Mouse (Mus musculus) CH12.LX (cell line): ENCODE data around the gene D230025D16Rik. TPM values are rescaled to one million over a fixed set of nuclear protein-coding genes. Genes with fewer than 3 reads are reported as not detected.

Experiments used
- DNase-seq: peaks from one replicate; pipeline ENCODE4 v3.0.0-alpha.2; 2013; ENCODE audit errors: extremely low read depth
- H3K27ac ChIP-seq: 2 replicates; pipeline ENCODE4 v1.5.1; 2012; ENCODE audit warnings: low read depth, mild to moderate bottlenecking, control low read depth, moderate library complexity; ENCODE audit not compliant: insufficient read depth
- H3K27me3 ChIP-seq: replicated peaks from 2 replicates; pipeline ENCODE3; 2012; ENCODE audit warnings: inconsistent platforms
- H3K36me3 ChIP-seq, 2 experiments: replicated peaks in 1 of 2; 2 replicates each; pipeline versions ENCODE3 to v1.6.1; 2012; ENCODE audit warnings: inconsistent platforms in 1 of 2, low read length in 1 of 2, mild to moderate bottlenecking in 1 of 2, mixed read lengths in 1 of 2, moderate library complexity in 1 of 2; ENCODE audit not compliant: control insufficient read depth in 1 of 2, insufficient read depth in 1 of 2
- H3K4me1 ChIP-seq, 2 experiments: 2 replicates each; pipeline ENCODE4 v1.6.1; 2012; ENCODE audit warnings: inconsistent platforms in 1 of 2, moderate library complexity in 1 of 2; ENCODE audit not compliant: insufficient read depth in 2 of 2, control insufficient read depth in 1 of 2
- H3K4me2 ChIP-seq: 2 replicates; pipeline ENCODE4 v1.6.1; 2012; ENCODE audit warnings: low read depth, mild to moderate bottlenecking, control low read depth; ENCODE audit not compliant: poor library complexity, insufficient read depth, severe bottlenecking
- H3K4me3 ChIP-seq, 3 experiments: fragments of 150-350 bp in 1 of 3; sonication (generic) in 1 of 3; replicated peaks in 1 of 3; 2 replicates each; pipeline versions ENCODE3 to v1.5.1; 2011 to 2012; ENCODE audit warnings: low read depth in 2 of 3, low read length in 2 of 3, mild to moderate bottlenecking in 2 of 3, moderate library complexity in 2 of 3, control low read depth in 1 of 3, improper control_type of control experiment in 1 of 3, inconsistent platforms in 1 of 3, mixed read lengths in 1 of 3; ENCODE audit not compliant: poor library complexity in 1 of 3
- H3K79me2 ChIP-seq: replicated peaks from 2 replicates; pipeline ENCODE4 v1.6.1; 2012; ENCODE audit warnings: mild to moderate bottlenecking, moderate library complexity; ENCODE audit not compliant: control insufficient read depth, poor library complexity, insufficient read depth, severe bottlenecking; ENCODE audit errors: extremely low read depth
- H3K9ac ChIP-seq: 2 replicates; pipeline ENCODE4 v1.6.1; 2012; ENCODE audit warnings: low read depth, mild to moderate bottlenecking, control low read depth, moderate library complexity; ENCODE audit not compliant: insufficient read depth
- H3K9me3 ChIP-seq: replicated peaks from 2 replicates; pipeline ENCODE3; 2012; ENCODE audit warnings: low read length, inconsistent platforms, mixed read lengths
- BHLHE40 ChIP-seq: IDR thresholded peaks from 2 replicates; pipeline ENCODE4 v1.6.1; 2011; ENCODE audit warnings: mild to moderate bottlenecking, low read depth, low read length, improper control_type of control experiment
- CHD1 ChIP-seq: IDR thresholded peaks from 2 replicates; pipeline ENCODE4 v1.6.1; 2012; ENCODE audit warnings: low read depth, low read length, improper control_type of control experiment, inconsistent platforms
- CTCF ChIP-seq, 2 experiments: IDR thresholded peaks in 1 of 2; conservative IDR thresholded peaks in 1 of 2; 2 replicates each; pipeline ENCODE4 v1.5.1; 2011 to 2012; ENCODE audit warnings: low read depth in 2 of 2, low read length in 2 of 2, improper control_type of control experiment in 1 of 2, inconsistent platforms in 1 of 2, mild to moderate bottlenecking in 1 of 2, moderate library complexity in 1 of 2
- E2F4 ChIP-seq: IDR thresholded peaks from 2 replicates; pipeline ENCODE4 v1.6.1; 2011; ENCODE audit warnings: low read depth, low read length, improper control_type of control experiment; ENCODE audit not compliant: insufficient replicate concordance
- EP300 ChIP-seq: IDR thresholded peaks from 2 replicates; pipeline ENCODE4 v1.6.1; 2011; ENCODE audit warnings: low read length, improper control_type of control experiment
- ETS1 ChIP-seq: conservative IDR thresholded peaks from 2 replicates; pipeline ENCODE4 v1.6.1; 2012; ENCODE audit warnings: low read depth, mild to moderate bottlenecking, inconsistent platforms, low read length, improper control_type of control experiment, moderate library complexity
- GABPA ChIP-seq: IDR thresholded peaks from 2 replicates; pipeline ENCODE4 v1.6.1; 2012; ENCODE audit warnings: low read depth, low read length, improper control_type of control experiment, inconsistent platforms; ENCODE audit not compliant: insufficient replicate concordance
- IRF4 ChIP-seq: IDR thresholded peaks from 2 replicates; pipeline ENCODE4 v1.6.1; 2014; ENCODE audit warnings: low read depth, mild to moderate bottlenecking, inconsistent platforms, low read length, improper control_type of control experiment
- JUN ChIP-seq: IDR thresholded peaks from 2 replicates; pipeline ENCODE4 v1.6.1; 2011; ENCODE audit warnings: low read depth, mild to moderate bottlenecking, low read length, improper control_type of control experiment, moderate library complexity; ENCODE audit not compliant: insufficient read depth
- JUND ChIP-seq: conservative IDR thresholded peaks from 2 replicates; pipeline ENCODE4 v1.6.1; 2011; ENCODE audit warnings: low read depth, low read length, improper control_type of control experiment
- KAT2A ChIP-seq: IDR thresholded peaks from 2 replicates; pipeline ENCODE4 v1.6.1; 2012; ENCODE audit warnings: low read length, improper control_type of control experiment, inconsistent platforms; ENCODE audit not compliant: insufficient replicate concordance
- MAFK ChIP-seq: IDR thresholded peaks from 2 replicates; pipeline ENCODE4 v1.6.1; 2011; ENCODE audit warnings: low read length, improper control_type of control experiment; ENCODE audit not compliant: insufficient replicate concordance
- MAX ChIP-seq: IDR thresholded peaks from 2 replicates; pipeline ENCODE4 v1.6.1; 2011; ENCODE audit warnings: low read length, improper control_type of control experiment
- MAZ ChIP-seq: IDR thresholded peaks from 2 replicates; pipeline ENCODE4 v1.6.1; 2012; ENCODE audit warnings: low read depth, mild to moderate bottlenecking, inconsistent platforms, low read length, improper control_type of control experiment, moderate library complexity
- MXI1 ChIP-seq: IDR thresholded peaks from 2 replicates; pipeline ENCODE4 v1.6.1; 2011; ENCODE audit warnings: mild to moderate bottlenecking, low read depth, low read length, improper control_type of control experiment
- NELFE ChIP-seq: IDR thresholded peaks from 2 replicates; pipeline ENCODE4 v1.6.1; 2011; ENCODE audit warnings: low read depth, low read length, improper control_type of control experiment
- NRF1 ChIP-seq: IDR thresholded peaks from 2 replicates; pipeline ENCODE4 v1.6.1; 2014; ENCODE audit warnings: low read depth, mild to moderate bottlenecking, inconsistent platforms, low read length, improper control_type of control experiment, moderate library complexity
- PAX5 ChIP-seq: IDR thresholded peaks from 2 replicates; pipeline ENCODE4 v1.6.1; 2012; ENCODE audit warnings: low read length, inconsistent platforms, mixed read lengths
- POLR2A ChIP-seq: IDR thresholded peaks from 2 replicates; pipeline ENCODE4 v1.6.1; 2011; ENCODE audit warnings: low read depth, mild to moderate bottlenecking, improper control_type of control experiment, low read length
- POLR2AphosphoS2 ChIP-seq: IDR thresholded peaks from 2 replicates; pipeline ENCODE4 v1.6.1; 2011; ENCODE audit warnings: low read depth, low read length, improper control_type of control experiment
- RAD21 ChIP-seq: IDR thresholded peaks from 2 replicates; pipeline ENCODE4 v1.6.1; 2011; ENCODE audit warnings: low read depth, mild to moderate bottlenecking, low read length, improper control_type of control experiment, moderate library complexity
- SIN3A ChIP-seq: IDR thresholded peaks from 2 replicates; pipeline ENCODE4 v1.6.1; 2012; ENCODE audit warnings: low read length, improper control_type of control experiment, inconsistent platforms
- SMC3 ChIP-seq: IDR thresholded peaks from 2 replicates; pipeline ENCODE4 v1.6.1; 2011; ENCODE audit warnings: low read depth, low read length, improper control_type of control experiment
- TBP ChIP-seq: conservative IDR thresholded peaks from 2 replicates; pipeline ENCODE4 v1.6.1; 2011; ENCODE audit warnings: low read depth, low read length, improper control_type of control experiment
- TCF12 ChIP-seq: IDR thresholded peaks from 2 replicates; pipeline ENCODE4 v1.6.1; 2014; ENCODE audit warnings: low read depth, mild to moderate bottlenecking, inconsistent platforms, low read length, improper control_type of control experiment
- UBTF ChIP-seq: IDR thresholded peaks from 2 replicates; pipeline ENCODE4 v1.6.1; 2012; ENCODE audit warnings: low read depth, mild to moderate bottlenecking, inconsistent platforms, low read length, improper control_type of control experiment, moderate library complexity
- USF1 ChIP-seq: IDR thresholded peaks from 2 replicates; pipeline ENCODE4 v1.6.1; 2014; ENCODE audit warnings: low read depth, mild to moderate bottlenecking, inconsistent platforms, low read length, improper control_type of control experiment
- USF2 ChIP-seq: conservative IDR thresholded peaks from 2 replicates; pipeline ENCODE4 v1.6.1; 2011; ENCODE audit warnings: low read depth, low read length, improper control_type of control experiment
- ZC3H11A ChIP-seq: IDR thresholded peaks from 2 replicates; pipeline ENCODE4 v1.6.1; 2012; ENCODE audit warnings: low read depth, mild to moderate bottlenecking, inconsistent platforms, low read length, improper control_type of control experiment
- ZKSCAN1 ChIP-seq: IDR thresholded peaks from 2 replicates; pipeline ENCODE4 v1.6.1; 2012; ENCODE audit warnings: low read depth, inconsistent platforms, low read length, improper control_type of control experiment, borderline replicate concordance
- ZNF384 ChIP-seq: IDR thresholded peaks from 2 replicates; pipeline ENCODE4 v1.6.1; 2012; ENCODE audit warnings: low read depth, low read length, improper control_type of control experiment, inconsistent platforms
- dilution Hi-C: fragments of 300-500 bp; cut with MboI; formaldehyde crosslinking; loops from 2 replicates; pipeline ENCODE4 v1.14.3; 2020; ENCODE audit warnings: low sequenced_read_pairs; ENCODE audit not compliant: extremely low pct_unique_long_range_greater_than_20kb, extremely low pct_ligation_motif_present
- in situ Hi-C: fragments of 300-500 bp; cut with MboI; formaldehyde crosslinking; loops from 3 replicates; pipeline ENCODE4 v1.14.3; 2019; ENCODE audit warnings: low sequenced_read_pairs, low pct_ligation_motif_present, low pct_unique_long_range_greater_than_20kb, mixed read lengths
- polyA plus RNA-seq: library from polyadenylated mRNA; unstranded; fragments of >175 nt; gene quantifications from 2 replicates; pipeline ENCODE4 v1.2.1, GENCODE M21; 2012; ENCODE audit warnings: low read depth; ENCODE audit not compliant: insufficient read length
- total RNA-seq, 2 experiments: library from RNA; depleted of rRNA; stranded (reverse); fragments of 300-350 nt in 1 of 2; fragments of >200 nt in 1 of 2; gene quantifications; 2 replicates each; pipeline ENCODE4 v1.2.3; 2012 to 2014

D230025D16Rik gene
- total and polyA plus RNA-seq, 3 experiments: 10.7 to 21.5 (median 14.0) TPM

DNA sequence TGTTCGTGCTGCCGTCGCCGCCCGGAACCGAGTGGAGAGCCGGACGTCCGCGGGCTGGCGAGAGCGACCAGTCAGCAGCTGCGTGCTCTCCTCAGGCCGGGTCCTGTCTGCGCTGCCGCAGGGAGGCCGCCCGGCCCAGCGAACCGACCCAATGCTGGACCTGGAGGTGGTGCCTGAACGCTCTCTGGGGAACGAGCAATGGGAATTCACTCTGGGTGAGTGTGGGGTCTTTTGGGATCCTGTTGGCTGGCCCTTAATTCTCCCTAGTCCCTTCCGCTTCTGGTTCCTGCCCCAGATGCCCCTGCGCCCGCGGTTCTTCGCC, 288 bp downstream of the D230025D16Rik start:
- Histone ChIP-seq H3K36me3 (peaks cover 0 to 9% of the 10 kb centered on the region in 2 experiments), H3K4me1 (peaks cover 3 to 20% of the 10 kb centered on the region in 2 experiments; a peak in 3 of 4 replicates), H3K27ac (peak overlapping the region; percentile 61), H3K9me3 (no peaks in the 10 kb centered on the region), H3K79me2 (peaks cover 21% of the 10 kb centered on the region), H3K4me2 (peak overlapping the region; percentile 78)
- DNase-seq: no peak
- in situ Hi-C loops: loop anchor here (5.0 kb wide), 1 partner anchor 78 kb away; no protein-coding TSS in a partner anchor
- no peak for TF ChIP-seq ZC3H11A
- TF ChIP-seq SMC3: 0 out of 2 replicates have a peak, but pooled peaks have one; percentile 0
- TF ChIP-seq SIN3A: peak; percentile 94
- no peak for TF ChIP-seq USF2
- 0 out of 2 replicates have a peak, but pooled peaks have one; percentile 29 for TF ChIP-seq UBTF
- no peak for TF ChIP-seq NRF1
- no peak for TF ChIP-seq E2F4
- TF ChIP-seq MXI1: no peak
- 0 out of 2 replicates have a peak, but pooled peaks have one; percentile 24 for TF ChIP-seq BHLHE40
- no peak for TF ChIP-seq POLR2AphosphoS2
- no peak for TF ChIP-seq MAFK
- TF ChIP-seq TCF12: no peak
- TF ChIP-seq ZKSCAN1: no peak
- TF ChIP-seq NELFE: peak; percentile 83
- 0 out of 2 replicates have a peak, but pooled peaks have one; percentile 6 for TF ChIP-seq IRF4
- peak; percentile 32; the same call in 1 of the 2 replicates for TF ChIP-seq CHD1
- no peak for TF ChIP-seq MAX
- TF ChIP-seq TBP: no peak
- TF ChIP-seq, all 38 proteins: peak for 7
- dilution Hi-C loops: no loop called here
- peak overlapping the region; percentile 83 to 99 (median 97) for H3K4me3 ChIP-seq
- H3K27me3 ChIP-seq: no peaks in the 10 kb centered on the region
- H3K9ac ChIP-seq: peak overlapping the region; percentile 88

DNA sequence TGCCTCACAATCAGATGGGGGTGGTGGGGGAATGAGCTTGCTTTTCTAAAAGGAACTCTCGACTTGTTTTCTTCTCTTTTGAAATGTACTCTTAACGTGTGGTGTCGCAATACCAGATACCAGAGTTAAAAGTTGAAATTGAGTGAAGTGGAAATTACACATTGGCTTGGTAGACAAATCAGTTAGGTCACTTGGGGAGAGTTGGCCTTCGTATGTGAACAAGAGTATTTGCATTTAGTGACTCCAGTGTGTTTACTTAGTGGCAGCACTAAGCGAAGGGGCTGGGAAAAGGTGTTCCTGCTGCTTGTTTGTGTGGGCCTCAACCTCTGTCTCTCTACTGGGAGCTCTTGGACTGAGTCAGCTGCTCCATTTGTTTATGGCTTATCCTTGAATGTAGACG, 972 bp downstream of the D230025D16Rik start:
- Histone ChIP-seq H3K4me3 (peak overlapping the region; percentile 83 to 99 (median 97)), H3K36me3 (peaks cover 0 to 11% of the 10 kb centered on the region in 2 experiments), H3K27ac (no peak overlapping the region), H3K4me1 (peaks cover 3 to 20% of the 10 kb centered on the region in 2 experiments; a peak in 3 of 4 replicates), H3K79me2 (peaks cover 21% of the 10 kb centered on the region), H3K9me3 (no peaks in the 10 kb centered on the region), H3K9ac (peak overlapping the region; percentile 88), H3K27me3 (no peaks in the 10 kb centered on the region), H3K4me2 (peak overlapping the region; percentile 78)
- no peak for DNase-seq
- in situ Hi-C loops: loop anchor here (5.0 kb wide), 1 partner anchor 79 kb away; no protein-coding TSS in a partner anchor
- TF ChIP-seq POLR2A (no peak), E2F4 (no peak), EP300 (no peak), USF2 (no peak), JUN (no peak), ETS1 (no peak), UBTF (no peak), IRF4 (no peak), CTCF (conservative IDR thresholded peaks at IDR 0.05 in 1 of 2, IDR thresholded peaks at IDR 0.05 in 1 of 2; ENCODE audit: low read depth in 2 of 2, low read length in 2 of 2) (no peak), JUND (no peak), USF1 (no peak), BHLHE40 (no peak), ZNF384 (no peak), MAZ (no peak), GABPA (no peak), RAD21 (no peak), KAT2A (no peak), MXI1 (no peak), PAX5 (no peak), MAX (no peak)
- dilution Hi-C loops: no loop called here
